Comparison of ENCODE assay signal across 16 mouse cellular contexts in genomic region chr7:127285154-127285553, GRCm38 (mm10). TPM values are rescaled to one million over a fixed set of nuclear protein-coding genes. Genes with fewer than 3 reads are reported as not detected.
A peak's percentile ranks its signal among the peaks of the same experiment; 100 is the strongest.
DNase-seq lines count a peak whose midpoint lies in the region; ATAC-seq and TF ChIP-seq lines count a peak whose summit lies in the region.
"Had no signal": no experiment of that assay in that cellular context is flagged by ENCODE, and none has a peak within 500 bp of the region (broad histone marks: within the 10 kb centered on the region; RNA-seq: fewer than 3 reads in every experiment).

No protein-coding gene starts in this region.

- TF ChIP-seq EP300 in stomach, postnatal 0 days (optimal IDR thresholded peaks at IDR 0.05): no peak

- H3K9ac ChIP-seq in stomach, postnatal 0 days (ENCODE audit: low read length): no peak overlapping the region
- H3K9ac ChIP-seq: forebrain, embryonic 15.5 days; intestine, embryonic 15.5 days; neural tube, embryonic 15.5 days had no signal

- no peak for TF ChIP-seq CTCF in G1E (IDR thresholded peaks at IDR 0.05; ENCODE audit: low read depth, low read length)
- no peak for TF ChIP-seq CTCF in stomach, postnatal 0 days (IDR thresholded peaks at IDR 0.05; ENCODE audit: low read depth)

- no peak overlapping the region for H3K4me3 ChIP-seq in G1E (ENCODE audit: low read depth, low read length)
- H3K4me3 ChIP-seq in stomach, postnatal 0 days (ENCODE audit: low read depth, low read length): no peak overlapping the region
- H3K4me3 ChIP-seq: forebrain, embryonic 15.5 days; intestine, embryonic 15.5 days; neural tube, embryonic 15.5 days had no signal

- no peaks in the 10 kb centered on the region for H3K9me3 ChIP-seq in G1E (replicated peaks)
- no peaks in the 10 kb centered on the region for H3K9me3 ChIP-seq in stomach, postnatal 0 days (ENCODE audit: control insufficient read depth, low read length)
- H3K9me3 ChIP-seq: forebrain, embryonic 15.5 days; intestine, embryonic 15.5 days had no signal

- WGBS in stomach, postnatal 0 days: 79% methylated on average over 8 of the region's 10 CpGs

- H3K4me1 ChIP-seq in G1E (ENCODE audit: insufficient read depth, low read depth, low read length): peaks cover 39% of the 10 kb centered on the region
- H3K4me1 ChIP-seq in stomach, postnatal 0 days (replicated peaks; ENCODE audit: control insufficient read depth, insufficient read depth): no peaks in the 10 kb centered on the region
- H3K4me1 ChIP-seq: forebrain, embryonic 15.5 days; neural tube, embryonic 15.5 days had no signal

- H3K27ac ChIP-seq in stomach, postnatal 0 days (replicated peaks): no peak overlapping the region
- H3K27ac ChIP-seq: forebrain, embryonic 15.5 days; intestine, embryonic 15.5 days; neural tube, embryonic 15.5 days had no signal

- no peak overlapping the region for H3K4me2 ChIP-seq in stomach, postnatal 0 days (replicated peaks; ENCODE audit: low read depth)
- H3K4me2 ChIP-seq: forebrain, embryonic 15.5 days; intestine, embryonic 15.5 days; neural tube, embryonic 15.5 days had no signal

- H3K36me3 ChIP-seq in G1E (replicated peaks): no peaks in the 10 kb centered on the region
- no peaks in the 10 kb centered on the region for H3K36me3 ChIP-seq in stomach, postnatal 0 days (ENCODE audit: control insufficient read depth, insufficient read depth, low read length)
- H3K36me3 ChIP-seq: forebrain, embryonic 15.5 days; intestine, embryonic 15.5 days; neural tube, embryonic 15.5 days had no signal

- peak; percentile 60; the same call in 1 of the 2 replicates for ATAC-seq in G1E (ENCODE audit: extremely low read depth, insufficient number of reproducible peaks, low FRiP score, poor library complexity, severe bottlenecking)
- peak; percentile 43 for ATAC-seq in granulocyte monocyte progenitor cell, adult 5-6 weeks (replicated peaks; ENCODE audit: poor library complexity, severe bottlenecking)
- peak; percentile 62 for ATAC-seq in megakaryocyte, adult 5-6 weeks (ENCODE audit: poor library complexity, severe bottlenecking)
- no peak for ATAC-seq in stomach, postnatal 0 days (ENCODE audit: low FRiP score, low TSS enrichment)
- ATAC-seq: forebrain, embryonic 15.5 days; intestine, embryonic 15.5 days had no signal

- peaks cover 14% of the 10 kb centered on the region for H3K27me3 ChIP-seq in G1E (ENCODE audit: insufficient read depth, low read length)
- H3K27me3 ChIP-seq in stomach, postnatal 0 days (ENCODE audit: control insufficient read depth, insufficient read depth, low read length): no peaks in the 10 kb centered on the region
- H3K27me3 ChIP-seq: forebrain, embryonic 15.5 days; intestine, embryonic 15.5 days; neural tube, embryonic 15.5 days had no signal

- DNase-seq in G1E (ENCODE audit: low spot score): peak; percentile 81
- DNase-seq in thymus, postnatal 14 days: peak; percentile 73
- DNase-seq in stomach, postnatal 0 days (ENCODE audit: low spot score): no peak
- DNase-seq in right cerebral cortex, postnatal 36 days (ENCODE audit: low spot score in 2 of 2): no peak
- DNase-seq in kidney, postnatal 25 days: no peak
- DNase-seq: cerebellum, postnatal 25 days; heart, adult 18-20 months; heart, postnatal 14 days; lung, postnatal 10 days; midbrain, embryonic 14.5 days; right cerebral cortex, postnatal 4 days had no signal

RNA-seq across cellular contexts. Expression of gene Itgal, which starts 10.9 kb away (rescaled TPM):
- total RNA-seq in G1E (2014; fragmentation: Nextera tagmentation): 3.7 and 5.1 TPM in 2 replicates
- 3.1 and 4.1 TPM in 2 replicates for total RNA-seq in G1E (2017)
- 1.7 and 2.2 TPM in 2 replicates for polyA plus RNA-seq in G1E (2012)
- 57.2 and 65.5 TPM in 2 replicates for total RNA-seq in granulocyte monocyte progenitor cell, adult 5-6 weeks (2014; fragmentation: Nextera tagmentation)
- 22.4 and 27.1 TPM in 2 replicates for total RNA-seq in granulocyte monocyte progenitor cell, adult 5-6 weeks (2017)
- 117 and 130 TPM in 2 replicates for total RNA-seq in megakaryocyte, adult 5-6 weeks (2015)
- 59.4 and 72.4 TPM in 2 replicates for total RNA-seq in megakaryocyte, adult 5-6 weeks (2017)
- polyA plus RNA-seq in stomach, postnatal 0 days (2015; fragmentation: Nextera tagmentation; extraction: Ambion mirVana): 0.80 and 1.1 TPM in 2 replicates

RNA-seq across cellular contexts. Expression of gene Sephs2, which starts 11.3 kb away (rescaled TPM):
- total RNA-seq in G1E (2014; fragmentation: Nextera tagmentation) (73.6 and 75.9 TPM in 2 replicates), G1E (2017) (126 and 131 TPM in 2 replicates)
- 39.9 and 53.7 TPM in 2 replicates for polyA plus RNA-seq in G1E (2012)
- total RNA-seq in granulocyte monocyte progenitor cell, adult 5-6 weeks (2014; fragmentation: Nextera tagmentation): 63.0 and 70.4 TPM in 2 replicates
- total RNA-seq in granulocyte monocyte progenitor cell, adult 5-6 weeks (2017): 158 and 176 TPM in 2 replicates
- total RNA-seq in megakaryocyte, adult 5-6 weeks (2015): 55.5 and 61.6 TPM in 2 replicates
- total RNA-seq in megakaryocyte, adult 5-6 weeks (2017): 130 and 138 TPM in 2 replicates
- 113 and 115 TPM in 2 replicates for polyA plus RNA-seq in stomach, postnatal 0 days (2015; fragmentation: Nextera tagmentation; extraction: Ambion mirVana)

RNA-seq across cellular contexts. Expression of gene Dctpp1, which starts 24.6 kb away (rescaled TPM):
- 67.0 and 68.7 TPM in 2 replicates for total RNA-seq in G1E (2014; fragmentation: Nextera tagmentation)
- 56.4 and 74.6 TPM in 2 replicates for total RNA-seq in G1E (2017)
- polyA plus RNA-seq in G1E (2012): 121 and 138 TPM in 2 replicates
- total RNA-seq in granulocyte monocyte progenitor cell, adult 5-6 weeks (2014; fragmentation: Nextera tagmentation): 99.5 and 126 TPM in 2 replicates
- 68.9 and 72.0 TPM in 2 replicates for total RNA-seq in granulocyte monocyte progenitor cell, adult 5-6 weeks (2017)
- 32.1 and 45.3 TPM in 2 replicates for total RNA-seq in megakaryocyte, adult 5-6 weeks (2015)
- total RNA-seq in megakaryocyte, adult 5-6 weeks (2017): 23.3 and 31.0 TPM in 2 replicates
- polyA plus RNA-seq in stomach, postnatal 0 days (2015; fragmentation: Nextera tagmentation; extraction: Ambion mirVana): 79.8 and 84.5 TPM in 2 replicates

RNA-seq across cellular contexts. Expression of gene Zfp771, which starts 41.1 kb away (rescaled TPM):
- 3.1 and 5.8 TPM in 2 replicates for total RNA-seq in G1E (2014; fragmentation: Nextera tagmentation)
- 11.9 and 16.5 TPM in 2 replicates for total RNA-seq in G1E (2017)
- polyA plus RNA-seq in G1E (2012): 42.6 and 60.5 TPM in 2 replicates
- 4.9 and 7.8 TPM in 2 replicates for total RNA-seq in granulocyte monocyte progenitor cell, adult 5-6 weeks (2014; fragmentation: Nextera tagmentation)
- total RNA-seq in granulocyte monocyte progenitor cell, adult 5-6 weeks (2017): 5.9 and 10.6 TPM in 2 replicates
- total RNA-seq in megakaryocyte, adult 5-6 weeks (2015): 0.96 and 1.8 TPM in 2 replicates
- 0.28 and 0.73 TPM in 2 replicates for total RNA-seq in megakaryocyte, adult 5-6 weeks (2017)
- polyA plus RNA-seq in stomach, postnatal 0 days (2015; fragmentation: Nextera tagmentation; extraction: Ambion mirVana): 27.3 and 29.6 TPM in 2 replicates

RNA-seq across cellular contexts. Expression of gene Sept1, which starts 52.2 kb away (rescaled TPM):
- 128 and 141 TPM in 2 replicates for total RNA-seq in G1E (2014; fragmentation: Nextera tagmentation)
- total RNA-seq in G1E (2017): 51.1 and 54.9 TPM in 2 replicates
- polyA plus RNA-seq in G1E (2012): 263 and 305 TPM in 2 replicates
- total RNA-seq in granulocyte monocyte progenitor cell, adult 5-6 weeks (2014; fragmentation: Nextera tagmentation): 17.1 and 23.3 TPM in 2 replicates
- 29.1 and 33.3 TPM in 2 replicates for total RNA-seq in granulocyte monocyte progenitor cell, adult 5-6 weeks (2017)
- total RNA-seq in megakaryocyte, adult 5-6 weeks (2015): 36.2 and 36.8 TPM in 2 replicates
- 31.2 and 42.7 TPM in 2 replicates for total RNA-seq in megakaryocyte, adult 5-6 weeks (2017)
- 7.0 and 7.9 TPM in 2 replicates for polyA plus RNA-seq in stomach, postnatal 0 days (2015; fragmentation: Nextera tagmentation; extraction: Ambion mirVana)

Comparison
In these comparisons a context has a peak if more than half of its experiments do, and no peak if none do; other contexts are left out.
1. DNase-seq: peak in G1E (single experiment) and thymus, postnatal 14 days (single experiment); none in stomach, postnatal 0 days (single experiment), right cerebral cortex, postnatal 36 days (0 of 2) and kidney, postnatal 25 days (0 of 2).